Mouse (Mus musculus) testis, adult 2 months (tissue): ENCODE data around the gene Thra. TPM values are rescaled to one million over a fixed set of nuclear protein-coding genes. Genes with fewer than 3 reads are reported as not detected.

Experiments used
- H3K27ac ChIP-seq: fragments of 200-500 bp; 2 replicates; pipeline ENCODE4 v1.5.1; 2012; ENCODE audit warnings: low read depth, low read length; ENCODE audit not compliant: control insufficient read depth, insufficient read depth
- H3K27me3 ChIP-seq: fragments of 200-500 bp; 2 replicates; pipeline ENCODE4 v1.6.1; 2012; ENCODE audit warnings: mild to moderate bottlenecking, low read length, moderate library complexity; ENCODE audit not compliant: control insufficient read depth, insufficient read depth
- H3K36me3 ChIP-seq: fragments of 200-500 bp; 2 replicates; pipeline ENCODE4 v1.6.1; 2012; ENCODE audit warnings: mild to moderate bottlenecking, low read length; ENCODE audit not compliant: control insufficient read depth, insufficient read depth
- H3K4me1 ChIP-seq: fragments of 200-500 bp; 2 replicates; pipeline ENCODE4 v1.6.1; 2012; ENCODE audit warnings: low read length; ENCODE audit not compliant: control insufficient read depth, insufficient read depth
- H3K4me3 ChIP-seq: fragments of 200-500 bp; 2 replicates; pipeline ENCODE4 v1.5.1; 2012; ENCODE audit warnings: low read depth, mild to moderate bottlenecking, low read length, moderate library complexity, mixed read lengths; ENCODE audit not compliant: control insufficient read depth
- CTCF ChIP-seq: fragments of 200-500 bp; IDR thresholded peaks from 2 replicates; pipeline ENCODE4 v1.5.1; 2012; ENCODE audit warnings: low read depth, mild to moderate bottlenecking, inconsistent platforms, low read length, moderate library complexity; ENCODE audit not compliant: control insufficient read depth, insufficient read depth, insufficient replicate concordance
- POLR2A ChIP-seq: fragments of 200-500 bp; IDR thresholded peaks from 2 replicates; pipeline ENCODE4 v1.6.1; 2012; ENCODE audit warnings: low read depth, mild to moderate bottlenecking, inconsistent platforms, low read length, moderate library complexity; ENCODE audit not compliant: control insufficient read depth
- polyA plus RNA-seq: library from polyadenylated mRNA; depleted of rRNA; stranded (reverse); fragments of >200 nt; gene quantifications from 2 replicates; pipeline ENCODE4 v1.2.3, GENCODE M21; 2012

Thra gene
- polyA plus RNA-seq, 1 experiment, result 14.4 TPM

DNA sequence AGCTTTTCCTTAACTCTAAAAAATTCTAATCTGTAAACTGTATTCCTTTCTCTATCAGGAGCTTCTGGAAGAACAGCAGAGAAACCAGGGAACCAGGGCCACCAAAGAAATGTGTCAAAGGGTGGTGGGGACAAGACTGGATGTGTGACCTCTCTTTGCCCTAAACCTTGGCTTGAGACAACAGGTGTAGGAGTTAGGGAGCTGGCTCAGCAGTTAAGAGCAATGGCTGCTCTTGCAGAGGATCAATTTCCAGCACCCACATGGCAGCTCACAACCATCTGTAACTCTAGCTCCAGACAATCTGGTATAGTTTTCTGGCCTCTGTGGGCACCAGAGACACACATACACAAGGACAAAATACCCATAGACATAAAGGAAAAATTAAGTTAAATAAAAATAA, 37.5 kb downstream of the Thra start:
- H3K4me1 ChIP-seq, result peaks cover 33% of the 10 kb centered on the region
- H3K36me3 ChIP-seq, result no peaks in the 10 kb centered on the region
- no peak overlapping the region for H3K27ac ChIP-seq
- H3K4me3 ChIP-seq, result no peak overlapping the region
- TF ChIP-seq CTCF (no peak), POLR2A (no peak)
- H3K27me3 ChIP-seq, result no peaks in the 10 kb centered on the region

DNA sequence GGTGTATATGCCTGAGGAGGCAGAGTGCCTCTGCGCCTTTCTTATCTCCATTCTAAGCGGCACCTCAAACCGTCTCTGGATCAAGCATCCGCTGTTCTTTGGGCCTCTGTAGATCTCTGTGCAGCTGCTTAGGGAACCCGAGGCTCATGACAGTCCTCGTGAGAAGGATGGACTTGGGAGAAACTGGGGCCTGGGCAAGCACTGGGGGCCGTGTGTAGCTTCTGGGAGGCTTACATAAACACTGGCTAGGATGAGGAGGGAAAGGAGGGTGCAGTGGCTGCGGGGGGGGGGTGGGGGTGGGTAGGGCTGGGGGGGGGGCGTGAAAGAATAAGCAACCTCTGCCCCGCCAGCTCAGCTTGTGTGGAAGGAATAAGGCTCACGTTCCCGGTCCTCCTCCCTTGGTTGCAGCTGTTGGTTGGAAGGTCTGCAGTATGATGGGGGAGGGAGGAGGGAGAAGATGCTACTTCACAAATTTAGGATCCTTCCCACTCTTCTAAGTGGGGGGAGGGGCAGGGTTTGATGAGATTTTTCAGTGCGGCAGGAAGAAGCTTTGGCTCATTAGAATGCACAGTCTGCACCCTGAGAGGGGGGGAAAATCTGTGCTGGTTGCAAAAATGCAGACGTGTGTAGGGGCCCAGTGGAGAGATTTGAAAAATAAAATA, 41.5 kb downstream of the Thra start:
- H3K36me3 ChIP-seq, result no peaks in the 10 kb centered on the region
- peak overlapping the region; percentile 71 for H3K27ac ChIP-seq
- H3K27me3 ChIP-seq, result no peaks in the 10 kb centered on the region
- TF ChIP-seq CTCF, result no peak
- no peak; the same call in 1 of the 2 replicates for TF ChIP-seq POLR2A
- H3K4me3 ChIP-seq, result no peak overlapping the region
- peaks cover 27% of the 10 kb centered on the region for H3K4me1 ChIP-seq

DNA sequence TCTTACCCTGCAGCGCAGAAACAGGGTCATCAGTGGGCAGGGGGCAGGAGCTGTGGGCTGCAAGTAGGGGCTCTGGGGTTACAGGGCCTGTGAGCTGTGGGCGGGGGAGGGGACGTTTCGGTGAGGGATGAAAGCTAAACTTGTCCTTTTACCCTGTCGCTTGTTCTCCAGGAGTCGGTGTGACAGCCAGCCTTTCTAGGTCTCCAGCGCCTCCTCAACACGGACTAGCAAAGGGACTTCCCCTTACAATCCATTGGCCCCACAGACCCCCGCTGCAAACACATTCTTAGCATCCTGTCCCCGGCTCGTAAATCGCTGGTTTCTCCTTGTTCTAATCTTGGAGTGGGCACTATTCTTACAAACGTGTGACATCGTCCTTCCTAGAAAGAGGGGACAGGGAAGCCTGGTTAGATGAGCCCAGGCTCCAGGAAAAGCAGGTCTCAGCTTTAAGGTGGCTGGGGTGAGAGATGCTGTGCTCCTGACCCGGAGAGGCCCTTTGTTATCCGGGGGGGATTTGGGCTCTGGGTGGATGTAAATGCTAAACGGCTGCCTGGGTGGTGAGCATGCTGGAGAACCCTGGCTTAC, 42.3 kb downstream of the Thra start:
- Histone ChIP-seq H3K4me3 (peak overlapping the region; percentile 25; the same call in 1 of the 2 replicates), H3K27ac (peak overlapping the region; percentile 82), H3K36me3 (no peaks in the 10 kb centered on the region), H3K4me1 (peaks cover 27% of the 10 kb centered on the region), H3K27me3 (no peaks in the 10 kb centered on the region)
- TF ChIP-seq POLR2A (0 out of 2 replicates have a peak, but pooled peaks have one; percentile 4), CTCF (no peak)

DNA sequence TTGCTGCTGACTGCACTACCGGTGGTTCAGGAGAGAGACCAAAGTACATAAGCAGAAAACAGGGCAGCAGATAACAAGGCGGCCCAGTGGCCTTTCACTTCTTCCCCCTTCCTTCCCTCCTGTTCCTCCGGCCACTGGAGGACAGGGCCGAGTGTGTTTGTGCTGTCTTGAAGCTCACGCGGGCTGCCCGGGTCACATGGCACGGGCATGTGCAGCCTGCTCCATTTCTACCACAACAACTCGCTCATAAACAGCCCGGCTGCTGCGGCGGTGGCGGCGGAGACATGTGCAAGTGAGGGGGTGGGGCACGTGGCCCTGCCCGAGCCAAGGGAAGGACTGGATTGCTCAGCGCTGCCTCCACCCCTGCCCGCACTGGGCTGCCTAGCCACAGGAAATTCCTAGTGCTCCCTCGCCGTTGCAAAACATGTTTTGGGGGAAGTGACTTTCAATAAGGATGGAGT, 42.8 kb downstream of the Thra start:
- H3K36me3 ChIP-seq, result no peaks in the 10 kb centered on the region
- H3K4me1 ChIP-seq, result peaks cover 27% of the 10 kb centered on the region
- H3K27ac ChIP-seq, result peak overlapping the region; percentile 82
- no peaks in the 10 kb centered on the region for H3K27me3 ChIP-seq
- peak overlapping the region; percentile 25 for H3K4me3 ChIP-seq
- TF ChIP-seq POLR2A (no peak), CTCF (no peak)

DNA sequence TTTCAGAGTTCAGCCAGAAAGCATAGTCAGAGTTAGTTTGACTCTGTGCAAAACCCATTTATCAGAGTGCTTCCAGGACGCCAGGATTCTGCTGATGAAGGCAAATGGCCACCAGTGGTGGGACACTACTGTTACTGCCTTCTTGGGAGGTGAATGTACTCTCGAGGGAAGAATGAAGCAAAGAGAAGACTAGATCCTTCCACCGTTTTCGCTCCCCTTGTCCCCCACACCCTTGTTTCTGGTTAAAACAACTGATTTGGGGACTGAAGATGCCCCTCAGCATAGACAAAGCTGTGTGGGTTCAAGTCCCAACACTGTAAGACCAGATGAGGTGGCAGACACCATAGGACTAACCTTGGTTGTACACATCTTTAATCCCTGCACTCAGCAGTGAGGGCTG, 43.7 kb downstream of the Thra start:
- Histone ChIP-seq H3K27me3 (no peaks in the 10 kb centered on the region), H3K27ac (peak overlapping the region; percentile 34; the same call in 1 of the 2 replicates), H3K4me3 (no peak overlapping the region), H3K4me1 (peaks cover 30% of the 10 kb centered on the region), H3K36me3 (no peaks in the 10 kb centered on the region)
- TF ChIP-seq POLR2A (no peak), CTCF (no peak)

DNA sequence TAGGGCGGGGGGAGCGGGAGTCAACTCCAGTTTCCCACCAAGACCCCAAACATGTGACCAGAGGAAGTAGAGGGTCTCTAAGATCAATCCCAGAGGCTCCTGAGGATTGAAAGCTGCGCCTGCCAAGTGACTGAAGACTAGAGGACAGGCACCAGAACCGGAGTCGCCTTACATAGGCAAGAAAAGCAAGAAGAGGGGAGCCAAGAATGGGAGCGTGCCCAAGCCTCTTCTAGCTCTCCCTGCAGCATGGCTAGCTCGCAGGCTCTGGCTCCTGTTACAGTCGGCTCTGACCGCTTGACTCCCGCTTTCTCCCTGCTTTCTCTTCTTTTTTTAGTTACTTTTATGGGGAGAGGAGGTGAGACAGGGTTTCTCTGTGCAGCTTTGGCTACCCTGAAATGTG, 44.8 kb downstream of the Thra start:
- H3K4me1 ChIP-seq, result peaks cover 30% of the 10 kb centered on the region
- no peaks in the 10 kb centered on the region for H3K36me3 ChIP-seq
- H3K27me3 ChIP-seq, result no peaks in the 10 kb centered on the region
- H3K4me3 ChIP-seq, result no peak overlapping the region
- TF ChIP-seq POLR2A, result no peak
- H3K27ac ChIP-seq, result no peak overlapping the region

DNA sequence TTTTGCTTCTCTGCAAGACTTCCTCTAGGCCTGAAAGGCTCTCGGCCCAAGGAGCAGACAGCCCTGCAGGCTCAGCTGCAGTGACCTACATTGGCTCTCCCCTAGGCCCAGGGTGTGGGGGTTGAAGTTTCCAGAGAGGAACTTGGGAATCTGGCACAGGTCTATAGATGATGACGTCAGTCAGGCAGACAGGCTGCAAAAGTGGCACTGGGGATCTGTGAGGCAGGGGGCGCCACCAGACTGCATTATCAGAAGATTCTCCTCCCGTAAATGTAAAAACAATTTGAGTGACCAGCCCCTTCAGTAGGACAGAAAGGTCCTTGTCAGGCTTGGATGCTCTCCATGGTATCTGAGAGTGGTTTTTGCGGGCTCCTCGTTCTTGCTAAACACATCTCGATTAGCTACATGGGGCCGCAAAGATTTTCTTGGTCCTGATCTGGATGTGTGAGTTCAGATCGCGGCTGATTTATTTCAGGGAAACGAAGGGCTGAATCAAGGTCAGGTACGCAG, 45.4 kb downstream of the Thra start:
- no peaks in the 10 kb centered on the region for H3K27me3 ChIP-seq
- no peak; the same call in 1 of the 2 replicates for TF ChIP-seq POLR2A
- no peak; the same call in 1 of the 2 replicates for TF ChIP-seq CTCF
- H3K27ac ChIP-seq, result peak overlapping the region; percentile 78
- no peaks in the 10 kb centered on the region for H3K36me3 ChIP-seq
- H3K4me3 ChIP-seq, result no peak overlapping the region
- H3K4me1 ChIP-seq, result peaks cover 30% of the 10 kb centered on the region
